Mouse (Mus musculus) liver, embryonic 11.5 days (tissue): ENCODE results near the gene Sv2c. TPM values are rescaled to one million over a fixed set of nuclear protein-coding genes. Genes with fewer than 3 reads are reported as not detected.
"Not testable (repeated sequence)": the region's sequence is repeated elsewhere in the genome, so short reads cannot be mapped to it uniquely, and the experiment has no call there.

ENCODE experiments used
- ATAC-seq: fragments of 200-750 bp; cut with Nextera tagmentation; replicated peaks from 2 replicates; pipeline ENCODE4 v1.8.0; 2017; ENCODE audit warnings: moderate number of reproducible peaks, mild to moderate bottlenecking, moderate TSS enrichment, moderate library complexity; ENCODE audit not compliant: low FRiP score
- DNase-seq: peaks from one replicate; pipeline ENCODE4 v3.0.0-alpha.2; 2017; ENCODE audit warnings: low spot score
- H3K27ac ChIP-seq: fragments of 300-500 bp; sonication (generic); 2 replicates; pipeline ENCODE4 v1.5.1; 2014; ENCODE audit warnings: mild to moderate bottlenecking, low read depth, low read length, control low read depth
- H3K27me3 ChIP-seq: fragments of 300-500 bp; sonication (generic); replicated peaks from 2 replicates; pipeline ENCODE4 v1.6.1; 2014; ENCODE audit warnings: low read length, mixed read lengths; ENCODE audit not compliant: control insufficient read depth, insufficient read depth
- H3K36me3 ChIP-seq: fragments of 300-500 bp; sonication (generic); 2 replicates; pipeline ENCODE4 v1.6.1; 2014; ENCODE audit warnings: mild to moderate bottlenecking, low read length, moderate library complexity, mixed read lengths; ENCODE audit not compliant: control insufficient read depth, insufficient read depth
- H3K4me1 ChIP-seq: fragments of 300-500 bp; sonication (generic); replicated peaks from 2 replicates; pipeline ENCODE4 v1.6.1; 2014; ENCODE audit warnings: low read length, mixed read lengths; ENCODE audit not compliant: control insufficient read depth, insufficient read depth
- H3K4me2 ChIP-seq: fragments of 300-500 bp; sonication (generic); 2 replicates; pipeline ENCODE4 v1.6.1; 2014; ENCODE audit warnings: mild to moderate bottlenecking, control low read depth, moderate library complexity
- H3K4me3 ChIP-seq: fragments of 300-500 bp; sonication (generic); 2 replicates; pipeline ENCODE4 v1.5.1; 2014; ENCODE audit warnings: low read depth, low read length, control low read depth
- H3K9ac ChIP-seq: fragments of 300-500 bp; sonication (generic); 2 replicates; pipeline ENCODE4 v1.6.1; 2014; ENCODE audit warnings: low read depth, low read length, control low read depth
- H3K9me3 ChIP-seq: fragments of 300-500 bp; sonication (generic); 2 replicates; pipeline ENCODE4 v1.6.1; 2016; ENCODE audit warnings: low read length, inconsistent platforms, mixed read lengths; ENCODE audit not compliant: control insufficient read depth
- WGBS: fragments of 180-500 bp; shearing (Covaris S2); extraction: QIAGEN DNeasy Blood & Tissue Kit; methylation state at CpG from one replicate; pipeline ENCODE4 v1.1.7; 2014; 5-methylcytosine and 5-hydroxymethylcytosine counted together
- polyA plus RNA-seq: library from polyadenylated mRNA; unstranded; fragments of >200 nt; fragmentation: Nextera tagmentation; extraction: Ambion mirVana; gene quantifications from 2 replicates; pipeline ENCODE4 v1.2.1, GENCODE M21; 2014

The Sv2c gene
- polyA plus RNA-seq, 1 experiment from 2014 or later: 0.23 TPM

GRCm38 (mm10) chr13:95973368-95973958 is 158.9 kb downstream of the Sv2c start:
- Histone ChIP-seq H3K9ac (no peak overlapping the region), H3K27ac (no peak overlapping the region), H3K27me3 (no peaks in the 10 kb centered on the region), H3K9me3 (no peaks in the 10 kb centered on the region), H3K36me3 (no peaks in the 10 kb centered on the region), H3K4me1 (0 out of 2 replicates have a peak, but pooled peaks cover 3% of the 10 kb centered on the region), H3K4me3 (no peak overlapping the region), H3K4me2 (no peak overlapping the region)
- ATAC-seq (peak; percentile 70), DNase-seq (peak; percentile 63)
- 51% methylated on average over 11 of the region's 11 CpGs for WGBS

GRCm38 (mm10) chr13:95968031-95968430 is 164.3 kb downstream of the Sv2c start:
- 48% methylated on average over 2 of the region's 2 CpGs for WGBS
- not testable (repeated sequence) for H3K9ac ChIP-seq, H3K36me3 ChIP-seq, H3K4me2 ChIP-seq, ATAC-seq, DNase-seq, H3K4me3 ChIP-seq, H3K27me3 ChIP-seq, H3K9me3 ChIP-seq, H3K27ac ChIP-seq
- H3K4me1 ChIP-seq: peaks cover 29% of the 10 kb centered on the region

GRCm38 (mm10) chr13:95966791-95967190 is 165.6 kb downstream of the Sv2c start:
- ATAC-seq: no peak
- Histone ChIP-seq H3K4me2 (no peak overlapping the region), H3K4me3 (no peak overlapping the region), H3K27ac (no peak overlapping the region), H3K36me3 (no peaks in the 10 kb centered on the region), H3K4me1 (peaks cover 33% of the 10 kb centered on the region), H3K9ac (no peak overlapping the region), H3K9me3 (no peaks in the 10 kb centered on the region), H3K27me3 (no peaks in the 10 kb centered on the region)
- 88% methylated on average over 6 of the region's 6 CpGs for WGBS
- no peak for DNase-seq

- H3K4me1 ChIP-seq: peaks cover 39% of the 10 kb centered on the region
These were observed 166.8 kb downstream of the Sv2c start for GRCm38 (mm10) chr13:95965596-95965995.

DNA sequence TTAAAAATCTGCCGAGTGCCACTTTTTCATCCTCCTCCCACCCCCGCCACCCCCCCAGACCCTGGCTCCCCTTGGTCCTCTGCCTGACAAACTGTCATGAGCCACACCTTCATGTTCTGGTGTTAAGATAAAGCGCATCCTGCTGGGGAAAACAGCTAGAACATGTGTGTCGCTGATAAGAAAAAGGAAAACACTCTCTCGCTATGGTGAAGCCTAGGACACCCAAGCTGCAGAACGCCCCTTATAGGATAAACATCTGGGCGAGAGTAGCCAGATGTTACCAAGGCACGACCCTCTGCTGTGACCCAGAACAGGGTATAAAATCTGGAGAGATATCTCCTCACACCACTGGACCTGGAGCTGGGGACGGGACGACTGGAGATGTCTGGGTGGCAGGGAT is 167.2 kb downstream of the Sv2c start:
- Histone ChIP-seq H3K9me3 (no peaks in the 10 kb centered on the region), H3K4me2 (peak overlapping the region; percentile 47), H3K4me1 (peaks cover 43% of the 10 kb centered on the region), H3K4me3 (no peak overlapping the region), H3K27me3 (no peaks in the 10 kb centered on the region), H3K27ac (peak overlapping the region; percentile 66; the same call in 1 of the 2 replicates), H3K36me3 (no peaks in the 10 kb centered on the region), H3K9ac (no peak overlapping the region)
- WGBS: 22% methylated on average over 10 of the region's 10 CpGs
- ATAC-seq (peak; percentile 85), DNase-seq (no peak)

More at GRCm38 (mm10) chr13:95965596-95965995, 166.8 kb downstream of the Sv2c start:
- Histone ChIP-seq H3K4me2 (peak overlapping the region; percentile 47), H3K9ac (no peak overlapping the region), H3K4me3 (no peak overlapping the region), H3K36me3 (no peaks in the 10 kb centered on the region), H3K27me3 (no peaks in the 10 kb centered on the region), H3K9me3 (no peaks in the 10 kb centered on the region), H3K27ac (peak overlapping the region; percentile 40; the same call in 1 of the 2 replicates)
- no peak for DNase-seq
- ATAC-seq: no peak
- 42% methylated on average over 6 of the region's 6 CpGs for WGBS

DNA sequence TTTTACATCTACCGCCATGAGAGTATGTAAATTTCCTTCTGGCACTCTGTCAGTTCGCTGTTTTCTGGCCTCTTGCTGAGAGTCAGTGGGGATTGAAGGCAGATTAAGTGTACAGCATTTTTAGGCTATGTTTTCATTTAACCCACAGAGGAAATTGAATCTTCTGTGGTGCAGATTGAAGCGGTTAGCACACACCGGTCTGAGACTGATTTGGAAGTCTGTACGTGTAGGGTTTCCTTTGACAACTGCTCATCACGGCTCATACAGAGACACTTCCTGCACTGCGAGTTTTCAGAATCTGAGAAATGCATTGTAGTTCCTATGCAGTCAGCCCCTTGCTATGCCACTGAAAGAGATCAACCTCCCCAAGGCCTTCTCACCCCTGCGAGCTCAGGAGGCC is 168.2 kb downstream of the Sv2c start:
- ATAC-seq: no peak
- H3K36me3 ChIP-seq: no peaks in the 10 kb centered on the region
- H3K4me1 ChIP-seq: peaks cover 50% of the 10 kb centered on the region
- no peak overlapping the region; the same call in 1 of the 2 replicates for H3K4me2 ChIP-seq
- no peaks in the 10 kb centered on the region for H3K27me3 ChIP-seq
- WGBS: 57% methylated on average over 8 of the region's 8 CpGs
- no peaks in the 10 kb centered on the region for H3K9me3 ChIP-seq
- no peak overlapping the region for H3K4me3 ChIP-seq
- no peak overlapping the region for H3K9ac ChIP-seq
- no peak for DNase-seq
- peak overlapping the region; percentile 66; the same call in 1 of the 2 replicates for H3K27ac ChIP-seq

- Histone ChIP-seq H3K4me2 (no peak overlapping the region), H3K4me3 (no peak overlapping the region), H3K27me3 (no peaks in the 10 kb centered on the region), H3K27ac (no peak overlapping the region), H3K4me1 (peaks cover 50% of the 10 kb centered on the region), H3K9me3 (no peaks in the 10 kb centered on the region), H3K9ac (no peak overlapping the region), H3K36me3 (no peaks in the 10 kb centered on the region)
- 38% methylated on average over 1 of the region's 1 CpGs for WGBS
- ATAC-seq (no peak), DNase-seq (no peak)
These were observed 168.7 kb downstream of the Sv2c start for GRCm38 (mm10) chr13:95963671-95964070.

- peak overlapping the region; percentile 79 for H3K4me2 ChIP-seq
- no peaks in the 10 kb centered on the region for H3K27me3 ChIP-seq
- 30% methylated on average over 7 of the region's 7 CpGs for WGBS
- DNase-seq (no peak), ATAC-seq (no peak)
- H3K9me3 ChIP-seq: no peaks in the 10 kb centered on the region
- H3K4me1 ChIP-seq: peaks cover 50% of the 10 kb centered on the region
- peak overlapping the region; percentile 34 for H3K9ac ChIP-seq
- peak overlapping the region; percentile 48; the same call in 1 of the 2 replicates for H3K4me3 ChIP-seq
- H3K27ac ChIP-seq: no peak overlapping the region
- no peaks in the 10 kb centered on the region for H3K36me3 ChIP-seq
These were observed 170.5 kb downstream of the Sv2c start for GRCm38 (mm10) chr13:95961905-95962304.

GRCm38 (mm10) chr13:95961191-95961791 is 171.1 kb downstream of the Sv2c start:
- Histone ChIP-seq H3K4me3 (peak overlapping the region; percentile 48), H3K36me3 (no peaks in the 10 kb centered on the region), H3K27ac (0 out of 2 replicates have a peak overlapping the region, but pooled peaks have one; percentile 37), H3K4me2 (peak overlapping the region; percentile 79), H3K9me3 (no peaks in the 10 kb centered on the region), H3K27me3 (no peaks in the 10 kb centered on the region), H3K4me1 (peaks cover 54% of the 10 kb centered on the region), H3K9ac (peak overlapping the region; percentile 34)
- WGBS: 26% methylated on average over 29 of the region's 29 CpGs
- ATAC-seq (no peak), DNase-seq (peak; percentile 63)
